Mouse (Mus musculus) lung, postnatal 4 days (tissue): Measurements from ENCODE around the gene Sacs.

Experiments
- DNase-seq, 2 experiments: peaks; one replicate each; pipeline ENCODE4 v3.0.0; 2021

Sacs gene

GRCm38 (mm10) chr14:61242611-61243010 lies 104.4 kb downstream of the Sacs start:
- DNase-seq: no peak

- no peak for DNase-seq
Observed at GRCm38 (mm10) chr14:61246444-61246843, 108.2 kb downstream of the Sacs start.

- no peak for DNase-seq
Observed at GRCm38 (mm10) chr14:61252596-61253388, 114.5 kb downstream of the Sacs start.

GRCm38 (mm10) chr14:61258352-61258751 lies 120.1 kb downstream of the Sacs start, which contains the start of gene Sgcg:
TSS of gene Sgcg (minus strand) at chr14:61258490.
- DNase-seq: peak; percentile 13 to 34

- DNase-seq: no peak
Observed at GRCm38 (mm10) chr14:61259084-61259483, 120.8 kb downstream of the Sacs start.

- no peak for DNase-seq
Observed at GRCm38 (mm10) chr14:61267908-61268475, 129.7 kb downstream of the Sacs start.

GRCm38 (mm10) chr14:61274414-61275198 lies 136.3 kb downstream of the Sacs start:
- no peak for DNase-seq

- DNase-seq: peak in 1 of 2 experiments; percentile 61
Observed at GRCm38 (mm10) chr14:61277285-61277684, 139.0 kb downstream of the Sacs start.

- DNase-seq: no peak
Observed at GRCm38 (mm10) chr14:61278676-61279300, 140.5 kb downstream of the Sacs start.

- no peak for DNase-seq
Observed at GRCm38 (mm10) chr14:61288606-61289286, 150.5 kb downstream of the Sacs start.
